Mouse (Mus musculus) embryonic fibroblast, embryonic 13.5 days (primary cell): Measurements from ENCODE around the gene Hif3a.

ENCODE experiments used
- CTCF ChIP-seq: IDR thresholded peaks from 2 replicates; pipeline ENCODE4 v1.5.1; 2011; ENCODE audit warnings: mild to moderate bottlenecking, control low read depth, low read length, moderate library complexity, borderline replicate concordance; ENCODE audit not compliant: insufficient read depth
- POLR2A ChIP-seq: IDR thresholded peaks from 2 replicates; pipeline ENCODE4 v1.6.1; 2011; ENCODE audit warnings: low read depth, mild to moderate bottlenecking, control low read depth, low read length, moderate library complexity

- TF ChIP-seq CTCF (no peak), POLR2A (no peak)
These were observed 27.9 kb upstream of the Hif3a start for GRCm38 (mm10) chr7:17090058-17090585.
